Mouse (Mus musculus): Measurements from ENCODE around the gene Lhfpl3.

- no peak for TF ChIP-seq POLR2A (IDR thresholded peaks at IDR 0.05; ENCODE audit: borderline replicate concordance, extremely low read depth, insufficient read depth, insufficient read length, poor library complexity, severe bottlenecking)
- TF ChIP-seq CTCF (IDR thresholded peaks at IDR 0.05; ENCODE audit: borderline replicate concordance, extremely low read depth, insufficient read depth, insufficient read length): peak; percentile 42; the same call in 1 of the 2 replicates
These were observed 408.6 kb downstream of the Lhfpl3 start for GRCm38 (mm10) chr5:23154439-23154838.

All from brain, embryonic 14.5 days (tissue).